In genomic region chr11:20376642-20377041, GRCm38 (mm10) we compare ENCODE assay signal across 16 mouse cellular contexts.
"Had no signal": no experiment of that assay in that cellular context is flagged by ENCODE, and none has a peak within 500 bp of the region (broad histone marks: within the 10 kb centered on the region; RNA-seq: fewer than 3 reads in every experiment).

No protein-coding gene starts in this region.

- H3K27me3 ChIP-seq: limb, embryonic 15.5 days; midbrain, embryonic 12.5 days; neural tube, embryonic 13.5 days had no signal

- H3K9me3 ChIP-seq: limb, embryonic 15.5 days; megakaryocyte, embryonic 14.5 days; neural tube, embryonic 13.5 days had no signal

- H3K9ac ChIP-seq: limb, embryonic 15.5 days; midbrain, embryonic 12.5 days; neural tube, embryonic 13.5 days had no signal

- H3K36me3 ChIP-seq: limb, embryonic 15.5 days; midbrain, embryonic 12.5 days; neural tube, embryonic 13.5 days had no signal

- H3K4me3 ChIP-seq: limb, embryonic 15.5 days; megakaryocyte, embryonic 14.5 days; midbrain, embryonic 12.5 days; neural tube, embryonic 13.5 days had no signal

- ATAC-seq: intestine, postnatal 0 days; lung, postnatal 0 days; midbrain, embryonic 16.5 days had no signal

- H3K27ac ChIP-seq: limb, embryonic 15.5 days; midbrain, embryonic 12.5 days; neural tube, embryonic 13.5 days had no signal

- DNase-seq: kidney, adult 8-10 months; kidney, postnatal 25 days; layer of hippocampus, postnatal 36 days; lung, adult 2 months; lung, postnatal 36 days; right cerebral cortex, adult 18-20 months; right cerebral cortex, postnatal 25 days; thymus, adult 18-20 months; thymus, postnatal 25 days had no signal

- H3K4me1 ChIP-seq: midbrain, embryonic 12.5 days; neural tube, embryonic 13.5 days had no signal

- H3K4me2 ChIP-seq: limb, embryonic 15.5 days; midbrain, embryonic 12.5 days; neural tube, embryonic 13.5 days had no signal
